Mouse (Mus musculus) myocyte (in vitro differentiated cells): ENCODE results near the gene Slc35e3. TPM values are rescaled to one million over a fixed set of nuclear protein-coding genes. Genes with fewer than 3 reads are reported as not detected.

ENCODE experiments used
- H3K27me3 ChIP-seq: one replicate; pipeline ENCODE4 v1.6.1; 2011; ENCODE audit not compliant: control insufficient read depth, insufficient read depth, insufficient read length
- H3K36me3 ChIP-seq: one replicate; pipeline ENCODE4 v1.6.1; 2011; ENCODE audit not compliant: control insufficient read depth, insufficient read depth
- H3K4me2 ChIP-seq: one replicate; pipeline ENCODE4 v1.6.1; 2011; ENCODE audit warnings: low read depth, control low read depth
- H3K4me3 ChIP-seq: one replicate; pipeline ENCODE4 v1.5.1; 2011; ENCODE audit warnings: mild to moderate bottlenecking, control low read depth, moderate library complexity
- H3K79me2 ChIP-seq: one replicate; pipeline ENCODE4 v1.6.1; 2011; ENCODE audit not compliant: control insufficient read depth, insufficient read depth
- H3ac ChIP-seq: one replicate; pipeline ENCODE4 v1.6.1; 2011; ENCODE audit not compliant: control insufficient read depth, insufficient read length
- CEBPB ChIP-seq: IDR thresholded peaks from 2 replicates; pipeline ENCODE4 v1.6.1; 2011; ENCODE audit warnings: mild to moderate bottlenecking, moderate library complexity; ENCODE audit not compliant: poor library complexity, insufficient read depth, severe bottlenecking
- E2F4 ChIP-seq: IDR thresholded peaks from one replicate; pipeline ENCODE4 v1.6.1; 2011; ENCODE audit warnings: mild to moderate bottlenecking, control low read depth, moderate library complexity; ENCODE audit not compliant: insufficient read depth
- MAX ChIP-seq: IDR thresholded peaks from one replicate; pipeline ENCODE4 v1.6.1; 2011; ENCODE audit warnings: low read depth, mild to moderate bottlenecking, control low read depth
- MYOD1 ChIP-seq, 3 experiments: IDR thresholded peaks; one replicate each; pipeline ENCODE4 v1.6.1; 2011; ENCODE audit warnings: control low read depth in 2 of 3, low read depth in 2 of 3, mild to moderate bottlenecking in 2 of 3, moderate library complexity in 1 of 3; ENCODE audit not compliant: insufficient read length in 2 of 3, control insufficient read depth in 1 of 3
- MYOG ChIP-seq, 3 experiments: IDR thresholded peaks; one replicate each; pipeline ENCODE4 v1.6.1; 2011; ENCODE audit warnings: control low read depth in 2 of 3, low read depth in 2 of 3, mild to moderate bottlenecking in 2 of 3; ENCODE audit not compliant: insufficient read length in 2 of 3, control insufficient read depth in 1 of 3, insufficient read depth in 1 of 3
- POLR2A ChIP-seq: IDR thresholded peaks from one replicate; pipeline ENCODE4 v1.6.1; 2011; ENCODE audit warnings: low read depth, mild to moderate bottlenecking, control low read depth, moderate library complexity; ENCODE audit not compliant: insufficient read length
- POLR2AphosphoS2 ChIP-seq: IDR thresholded peaks from one replicate; pipeline ENCODE4 v1.6.1; 2011; ENCODE audit warnings: low read depth, control low read depth; ENCODE audit not compliant: insufficient read length
- REST ChIP-seq: IDR thresholded peaks from one replicate; pipeline ENCODE4 v1.6.1; 2011; ENCODE audit warnings: mild to moderate bottlenecking, control low read depth, moderate library complexity; ENCODE audit not compliant: insufficient read depth, insufficient read length
- SRF ChIP-seq: IDR thresholded peaks from one replicate; pipeline ENCODE4 v1.6.1; 2011; ENCODE audit warnings: low read depth; ENCODE audit not compliant: control insufficient read depth, insufficient read length
- TCF12 ChIP-seq: IDR thresholded peaks from one replicate; pipeline ENCODE4 v1.6.1; 2011; ENCODE audit warnings: mild to moderate bottlenecking, control low read depth; ENCODE audit not compliant: poor library complexity, insufficient read depth, severe bottlenecking
- TCF3 ChIP-seq: IDR thresholded peaks from one replicate; pipeline ENCODE4 v1.6.1; 2011; ENCODE audit warnings: low read depth, control low read depth; ENCODE audit not compliant: insufficient read length
- USF1 ChIP-seq: IDR thresholded peaks from one replicate; pipeline ENCODE4 v1.6.1; 2011; ENCODE audit warnings: low read depth, mild to moderate bottlenecking, control low read depth, moderate library complexity
- polyA plus RNA-seq: library from polyadenylated mRNA; unstranded; fragments of >200 nt; fragmentation: generic; extraction: Trizol; gene quantifications from one replicate; pipeline ENCODE4 v1.2.1, GENCODE M21; 2012; ENCODE audit warnings: missing spikeins

Slc35e3 gene
- polyA plus RNA-seq, 1 experiment = 9.2 TPM

DNA sequence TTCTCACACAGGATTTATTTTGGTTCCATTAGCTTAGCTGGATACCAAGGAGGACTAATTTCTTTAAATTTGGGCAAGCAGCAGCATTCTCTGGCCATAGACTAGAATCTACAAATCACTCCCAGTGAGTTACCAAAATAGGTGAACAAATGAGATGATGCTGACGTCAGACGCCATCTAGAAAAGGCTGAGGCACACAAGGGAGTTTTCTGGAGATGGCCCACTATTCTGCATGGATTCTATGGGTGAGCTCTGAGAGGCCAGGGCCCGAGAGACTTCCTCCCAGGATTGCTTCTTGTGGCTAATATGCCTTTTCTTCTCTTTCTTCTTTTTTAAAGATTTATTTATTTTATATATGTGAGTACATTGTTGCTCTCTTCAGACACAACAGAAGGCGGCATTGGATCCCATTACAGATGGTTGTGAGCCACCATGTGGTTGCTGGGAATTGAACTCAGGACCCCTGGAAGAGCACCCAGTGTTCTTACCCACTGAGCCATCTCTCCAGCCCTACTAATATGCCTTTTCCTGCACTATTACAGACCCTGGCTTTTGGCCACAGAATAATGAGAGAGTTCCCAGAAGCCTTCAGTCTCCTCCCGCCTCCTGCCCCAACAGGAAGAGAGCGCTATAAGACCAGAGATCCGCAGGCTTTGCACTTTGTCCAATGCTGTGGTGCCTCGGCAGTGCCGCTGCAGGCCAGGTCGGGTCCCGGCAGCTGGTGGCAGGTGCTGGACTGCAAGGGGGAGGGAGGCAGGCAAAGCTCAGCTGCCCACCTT is 19.1 kb upstream of the Slc35e3 start:
- no peaks in the 10 kb centered on the region for H3K79me2 ChIP-seq
- no peak overlapping the region for H3ac ChIP-seq
- H3K4me2 ChIP-seq = no peak overlapping the region
- peaks cover 59% of the 10 kb centered on the region for H3K36me3 ChIP-seq
- no peaks in the 10 kb centered on the region for H3K27me3 ChIP-seq
- no peak for TF ChIP-seq MYOD1 (IDR thresholded peaks at IDR 0.05; ENCODE audit: control insufficient read depth in 1 of 3, insufficient read length in 2 of 3, low read depth in 2 of 3)
- H3K4me3 ChIP-seq = no peak overlapping the region

GRCm38 (mm10) chr10:117764598-117764997 is 18.4 kb upstream of the Slc35e3 start:
- Histone ChIP-seq H3K27me3 (no peaks in the 10 kb centered on the region), H3K4me2 (no peak overlapping the region), H3K36me3 (peaks cover 65% of the 10 kb centered on the region), H3K4me3 (no peak overlapping the region), H3K79me2 (no peaks in the 10 kb centered on the region), H3ac (no peak overlapping the region)
- TF ChIP-seq TCF3 = no peak
- no peak for TF ChIP-seq SRF
- TF ChIP-seq MYOG (IDR thresholded peaks at IDR 0.05; ENCODE audit: control insufficient read depth in 1 of 3, insufficient read depth in 1 of 3, insufficient read length in 2 of 3, low read depth in 2 of 3) = no peak
- TF ChIP-seq POLR2AphosphoS2 = no peak
- TF ChIP-seq USF1 = no peak
- TF ChIP-seq E2F4 = no peak
- no peak for TF ChIP-seq POLR2A
- TF ChIP-seq MAX = no peak
- TF ChIP-seq TCF12 = no peak
- TF ChIP-seq MYOD1 (IDR thresholded peaks at IDR 0.05; ENCODE audit: control insufficient read depth in 1 of 3, insufficient read length in 2 of 3, low read depth in 2 of 3) = no peak
- no peak for TF ChIP-seq CEBPB
- TF ChIP-seq REST = no peak

GRCm38 (mm10) chr10:117763588-117764190 is 17.5 kb upstream of the Slc35e3 start:
- H3K36me3 ChIP-seq = peaks cover 70% of the 10 kb centered on the region
- no peak overlapping the region for H3K4me3 ChIP-seq
- H3K4me2 ChIP-seq = no peak overlapping the region
- H3ac ChIP-seq = no peak overlapping the region
- TF ChIP-seq TCF3 (no peak), POLR2A (no peak), POLR2AphosphoS2 (no peak), CEBPB (no peak), MYOG (IDR thresholded peaks at IDR 0.05; ENCODE audit: control insufficient read depth in 1 of 3, insufficient read depth in 1 of 3, insufficient read length in 2 of 3, low read depth in 2 of 3) (no peak), SRF (no peak), TCF12 (no peak), E2F4 (no peak), REST (no peak), MYOD1 (IDR thresholded peaks at IDR 0.05; ENCODE audit: control insufficient read depth in 1 of 3, insufficient read length in 2 of 3, low read depth in 2 of 3) (no peak), USF1 (no peak), MAX (no peak)
- H3K79me2 ChIP-seq = no peaks in the 10 kb centered on the region
- H3K27me3 ChIP-seq = no peaks in the 10 kb centered on the region

DNA sequence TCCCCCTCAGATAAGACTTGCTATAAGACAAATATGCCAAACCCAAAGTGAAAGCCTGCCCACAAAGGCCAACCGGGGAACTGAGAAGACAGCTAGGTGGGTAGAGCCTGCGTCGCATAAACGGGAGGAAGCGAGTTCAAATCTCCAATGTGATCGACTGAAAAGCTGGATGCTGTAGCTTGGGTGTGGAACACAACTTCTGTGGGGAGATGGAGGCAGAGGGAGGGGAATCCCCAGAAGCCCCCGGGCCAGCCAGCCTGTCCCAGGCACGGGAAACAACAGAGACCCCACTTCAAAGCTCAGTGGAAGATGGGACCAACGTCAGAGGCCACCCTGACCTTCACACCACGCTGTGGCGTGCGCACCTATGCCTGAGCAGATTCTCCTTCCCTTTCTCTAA is 16.8 kb upstream of the Slc35e3 start:
- Histone ChIP-seq H3K27me3 (no peaks in the 10 kb centered on the region), H3ac (no peak overlapping the region), H3K79me2 (no peaks in the 10 kb centered on the region), H3K36me3 (peaks cover 73% of the 10 kb centered on the region), H3K4me2 (no peak overlapping the region), H3K4me3 (no peak overlapping the region)
- no peak for TF ChIP-seq MAX
- TF ChIP-seq E2F4 = no peak
- TF ChIP-seq CEBPB = no peak
- no peak for TF ChIP-seq REST
- no peak for TF ChIP-seq USF1
- no peak for TF ChIP-seq MYOG (IDR thresholded peaks at IDR 0.05; ENCODE audit: control insufficient read depth in 1 of 3, insufficient read depth in 1 of 3, insufficient read length in 2 of 3, low read depth in 2 of 3)
- TF ChIP-seq TCF12 = no peak
- TF ChIP-seq POLR2AphosphoS2 = no peak
- TF ChIP-seq MYOD1 (IDR thresholded peaks at IDR 0.05; ENCODE audit: control insufficient read depth in 1 of 3, insufficient read length in 2 of 3, low read depth in 2 of 3) = no peak
- TF ChIP-seq SRF = no peak
- no peak for TF ChIP-seq POLR2A
- TF ChIP-seq TCF3 = no peak
